Mouse (Mus musculus) layer of hippocampus, postnatal 14 days (tissue): Measurements from ENCODE around the gene Igfbp2. TPM values are rescaled to one million over a fixed set of nuclear protein-coding genes. Genes with fewer than 3 reads are reported as not detected.

Experiments used
- DNase-seq, 2 experiments: peaks; one replicate each; pipeline ENCODE4 v3.0.0; 2021 to 2022; ENCODE audit warnings: low spot score in 2 of 2, mixed read lengths in 1 of 2
- total RNA-seq, 2 experiments: library from RNA; stranded (reverse); gene quantifications; 2 replicates each; pipeline ENCODE4 v1.2.3; 2021

Gene Igfbp2
- total RNA-seq, 2 experiments from 2014 or later: 56.4 to 116 TPM

DNA sequence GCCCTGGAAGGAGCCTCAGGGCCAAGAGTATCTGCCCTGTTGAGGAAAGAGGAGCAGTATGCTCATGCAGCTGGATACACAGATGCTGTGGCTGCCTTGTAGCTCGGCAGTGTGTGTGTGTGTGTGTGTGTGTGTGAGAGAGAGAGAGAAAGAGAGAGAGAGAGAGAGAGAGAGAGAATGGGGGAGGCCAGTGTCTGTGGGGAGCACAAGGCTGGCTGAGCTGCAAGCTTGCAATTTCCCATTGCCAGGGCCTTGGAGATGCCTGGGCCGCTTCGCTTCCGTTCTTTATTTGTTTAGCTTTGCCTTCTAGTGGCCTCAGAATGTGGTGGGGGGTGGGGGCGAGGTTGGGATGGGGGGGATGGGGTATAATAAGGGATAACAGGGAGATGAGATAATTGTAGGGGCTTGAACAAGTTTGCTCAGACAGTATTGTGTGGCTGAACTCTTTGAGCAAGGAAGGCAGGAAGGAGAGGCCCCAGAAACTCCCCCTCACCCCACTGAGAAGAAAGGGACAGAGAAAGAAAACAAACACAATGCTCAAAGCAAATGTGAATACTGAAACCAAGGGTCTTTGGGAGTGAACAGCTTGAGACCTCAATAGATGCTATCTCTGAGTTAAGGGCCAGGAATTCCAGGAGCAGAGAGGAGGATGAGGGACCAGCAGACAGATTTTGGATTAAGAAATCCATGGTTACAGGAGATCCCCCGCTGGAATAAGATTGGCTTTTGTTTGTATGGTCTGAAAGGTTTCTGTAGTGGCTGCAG is 10.5 kb upstream of the Igfbp2 start:
- no peak for DNase-seq

DNA sequence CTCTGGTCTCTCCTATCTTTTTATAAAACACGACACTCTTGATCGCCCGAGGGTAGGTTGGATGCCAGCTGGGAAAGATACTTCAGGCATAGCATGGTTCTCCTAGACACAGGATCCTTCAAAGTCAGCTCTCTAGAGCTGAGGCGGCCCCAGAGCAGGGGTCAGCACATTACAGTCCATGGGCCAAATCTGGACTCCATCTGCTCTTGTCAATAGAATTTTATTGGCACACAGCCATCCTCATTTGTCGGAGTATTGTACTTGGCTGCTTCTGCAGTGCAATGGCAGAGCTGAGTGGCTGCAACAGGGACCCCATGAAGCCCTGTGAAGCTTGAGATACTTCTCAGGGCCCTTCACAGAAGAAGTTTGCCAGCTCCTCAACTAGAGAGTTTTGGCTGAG is 9.1 kb upstream of the Igfbp2 start:
- no peak for DNase-seq

DNA sequence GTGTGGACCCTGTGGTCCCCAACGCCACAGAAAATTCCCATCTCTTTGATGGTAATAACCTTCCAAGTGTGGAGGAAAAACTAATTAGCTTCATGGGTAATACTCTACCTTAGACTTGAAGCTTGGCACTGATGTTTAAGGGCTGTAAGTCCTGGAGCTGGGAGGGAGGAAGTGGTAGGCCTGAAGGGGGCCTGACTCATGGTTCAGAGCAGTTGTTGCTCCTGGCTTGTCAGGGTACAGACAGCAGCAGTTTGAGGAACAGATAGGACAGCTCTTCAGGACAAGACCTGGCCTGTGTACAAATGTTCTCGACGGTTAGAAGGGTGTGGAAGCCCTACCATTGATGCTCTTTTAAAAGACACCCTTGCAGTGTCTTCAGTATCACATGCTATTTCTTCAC is 8.7 kb upstream of the Igfbp2 start:
- DNase-seq: no peak

DNA sequence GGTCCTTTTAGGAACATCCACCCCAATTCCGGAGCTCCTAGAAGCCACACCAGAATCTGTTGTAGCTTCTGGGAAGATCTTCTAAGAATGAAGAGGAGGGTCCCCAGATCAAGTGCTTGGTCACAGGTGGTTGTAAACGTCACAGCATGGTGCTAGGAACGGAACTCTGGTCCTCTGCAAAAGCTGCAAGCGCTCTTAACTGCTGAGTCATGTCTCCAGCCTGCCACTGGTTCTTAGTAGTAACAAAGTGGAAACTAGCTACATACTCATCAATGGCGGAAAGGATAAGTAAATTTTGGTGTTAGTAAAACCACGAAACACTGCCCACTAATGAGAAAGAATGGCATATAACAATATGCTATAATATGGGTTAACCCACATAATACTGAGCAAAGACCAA is 4.3 kb upstream of the Igfbp2 start:
- DNase-seq: no peak

DNA sequence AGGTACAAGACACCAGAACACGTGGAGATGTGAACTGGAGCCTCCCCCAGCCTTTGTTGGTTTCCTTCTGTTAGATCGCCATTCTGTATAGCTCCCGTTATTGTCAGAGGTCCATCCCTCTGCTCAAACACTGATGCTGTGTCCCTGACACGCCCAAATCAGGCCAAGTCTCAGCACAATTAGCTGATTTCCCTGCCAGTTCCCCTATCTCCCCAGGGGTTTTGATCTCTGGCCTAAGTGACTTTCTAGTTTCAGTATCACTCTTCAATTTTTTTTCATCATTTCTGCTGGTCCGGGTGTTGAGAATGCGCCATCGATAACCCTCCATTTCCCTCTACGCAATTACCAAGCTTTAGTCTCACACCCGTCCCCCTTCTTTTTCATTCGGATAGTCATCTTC is 1.4 kb upstream of the Igfbp2 start:
- DNase-seq: no peak

DNA sequence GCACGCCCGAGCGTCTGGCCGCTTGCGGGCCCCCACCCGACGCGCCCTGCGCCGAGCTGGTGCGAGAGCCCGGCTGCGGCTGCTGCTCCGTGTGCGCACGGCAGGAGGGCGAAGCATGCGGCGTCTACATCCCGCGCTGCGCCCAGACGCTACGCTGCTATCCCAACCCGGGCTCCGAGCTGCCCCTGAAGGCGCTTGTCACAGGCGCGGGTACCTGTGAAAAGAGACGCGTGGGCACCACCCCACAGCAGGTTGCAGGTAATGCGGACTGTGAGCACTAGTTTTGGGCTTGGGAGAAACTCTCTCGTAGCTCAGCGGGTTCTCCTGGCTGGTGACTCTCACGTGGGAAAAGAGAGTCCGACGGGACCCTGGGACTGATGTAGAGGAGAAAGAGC is 401 bp downstream of the Igfbp2 start:
- DNase-seq: no peak

DNA sequence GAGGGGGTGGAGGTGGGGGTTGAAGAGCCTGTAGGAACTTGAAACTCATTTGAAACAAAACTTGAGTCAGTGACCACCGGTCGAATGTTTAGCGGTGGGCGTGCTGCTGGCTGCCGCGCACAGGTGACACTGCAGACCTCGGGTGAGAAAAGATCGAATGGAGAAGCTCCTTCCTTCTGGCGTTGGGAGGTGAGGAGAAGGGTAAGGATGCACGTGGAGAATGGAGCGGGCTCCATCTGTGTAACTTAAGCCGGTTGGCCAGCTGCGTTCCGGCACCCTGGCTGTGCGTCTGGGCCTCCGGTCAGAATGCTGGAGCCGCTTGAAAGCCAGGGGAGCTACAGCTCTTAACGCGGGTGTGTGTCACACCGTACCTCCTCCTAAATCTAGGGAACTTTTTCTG is 983 bp downstream of the Igfbp2 start:
- no peak for DNase-seq

DNA sequence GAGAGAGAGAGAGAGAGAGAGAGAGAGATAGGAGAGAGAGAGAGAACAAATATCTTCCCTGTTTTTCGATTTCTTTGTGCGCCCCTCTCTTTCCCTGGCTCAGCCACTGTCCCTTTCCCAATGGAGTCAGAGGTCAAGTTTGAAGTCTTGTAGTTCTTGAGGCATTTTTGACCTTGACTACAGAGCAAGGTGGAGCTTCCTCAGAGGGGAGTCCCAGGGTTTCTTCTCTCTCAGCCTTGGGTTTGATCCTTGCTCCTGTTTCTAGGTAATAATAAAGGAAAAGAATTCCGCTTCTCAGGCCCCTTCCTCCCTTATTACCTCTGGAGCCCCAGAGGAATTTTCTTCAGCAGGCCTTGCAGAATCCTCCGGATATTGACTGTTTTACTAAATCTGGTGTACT is 1.6 kb downstream of the Igfbp2 start:
- DNase-seq: no peak

DNA sequence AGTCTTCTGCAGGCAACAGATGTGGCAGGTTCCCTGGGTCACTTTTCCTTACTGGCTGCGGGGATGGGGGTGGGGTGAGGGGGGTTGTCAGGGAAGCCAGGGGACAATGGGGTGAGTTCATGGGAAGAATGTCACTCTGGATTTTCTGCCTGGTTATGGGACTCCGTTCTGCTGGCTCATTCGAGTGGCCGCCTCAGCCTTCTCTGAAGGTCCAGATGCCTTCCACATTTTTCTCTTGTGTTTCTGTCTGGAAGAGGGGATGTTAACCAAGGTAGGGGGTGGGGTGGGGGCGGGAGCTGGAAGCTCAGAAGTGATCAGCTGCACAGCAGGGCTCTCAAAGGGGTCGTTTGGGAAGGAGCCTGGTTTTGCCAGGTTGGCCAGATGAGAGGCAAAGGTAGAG is 2.1 kb downstream of the Igfbp2 start:
- DNase-seq: no peak

DNA sequence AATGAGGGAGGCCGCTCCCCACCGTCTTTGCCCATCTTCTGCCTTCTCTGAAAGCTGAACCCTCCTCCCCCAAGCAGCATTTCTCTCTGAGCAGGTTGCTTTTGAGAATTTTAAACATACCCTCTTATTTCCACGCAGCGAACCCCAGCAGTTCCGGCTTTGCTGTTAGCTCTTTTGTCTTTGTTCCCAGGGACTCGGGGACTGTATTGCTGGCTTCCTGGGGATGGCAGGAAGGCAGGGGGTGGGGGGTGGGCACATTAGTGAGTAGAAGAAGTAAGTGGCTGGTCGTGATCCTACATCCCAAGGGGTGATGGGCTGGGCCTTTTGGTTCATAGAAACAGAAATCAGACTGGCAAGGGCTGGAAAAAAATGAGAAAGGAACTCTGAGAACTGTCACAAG is 2.6 kb downstream of the Igfbp2 start:
- DNase-seq: no peak

DNA sequence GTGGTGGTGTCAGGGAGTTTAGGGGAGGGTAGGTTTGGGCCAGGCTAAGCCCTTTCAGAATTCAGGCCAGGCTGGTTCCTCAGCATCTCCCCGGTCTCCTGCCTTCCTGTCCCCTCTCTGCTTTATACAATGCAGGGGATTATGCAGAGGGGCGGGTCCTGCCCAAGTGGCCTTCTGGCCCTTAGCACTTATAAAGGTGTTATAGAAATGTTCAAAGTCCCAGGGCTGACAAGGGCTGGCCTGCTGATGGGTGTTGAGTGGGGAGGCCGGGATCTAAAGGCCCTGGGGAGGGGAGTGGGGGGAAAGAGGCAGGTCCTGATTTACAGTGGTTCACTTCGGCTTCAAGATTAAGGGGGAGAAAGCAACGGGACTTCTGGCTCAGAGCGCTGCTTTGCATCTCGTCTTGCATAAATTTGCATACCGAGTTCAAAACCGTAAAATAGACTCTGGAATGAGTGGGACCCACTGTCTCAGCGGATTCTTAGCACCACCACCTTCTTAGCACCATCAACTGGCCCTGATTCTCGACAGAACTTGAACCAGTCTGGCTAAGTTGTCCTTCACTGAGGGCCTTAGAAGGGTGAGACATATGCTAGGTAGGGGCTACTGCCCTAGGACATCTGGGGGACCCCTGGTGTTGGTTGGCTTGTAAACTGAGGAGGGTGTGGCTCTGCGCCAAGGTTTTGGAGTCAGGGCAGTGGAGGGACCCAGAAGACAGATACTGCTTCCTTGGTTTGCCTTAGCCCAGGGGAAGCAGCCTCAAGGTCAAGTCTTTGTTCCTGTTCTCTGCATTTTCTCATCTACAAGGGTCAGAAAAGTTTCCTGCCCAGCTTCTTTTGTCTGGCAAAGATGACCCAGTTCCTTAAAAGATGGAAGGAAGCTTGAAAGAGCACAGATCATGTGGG is 3.4 kb downstream of the Igfbp2 start:
- no peak for DNase-seq

DNA sequence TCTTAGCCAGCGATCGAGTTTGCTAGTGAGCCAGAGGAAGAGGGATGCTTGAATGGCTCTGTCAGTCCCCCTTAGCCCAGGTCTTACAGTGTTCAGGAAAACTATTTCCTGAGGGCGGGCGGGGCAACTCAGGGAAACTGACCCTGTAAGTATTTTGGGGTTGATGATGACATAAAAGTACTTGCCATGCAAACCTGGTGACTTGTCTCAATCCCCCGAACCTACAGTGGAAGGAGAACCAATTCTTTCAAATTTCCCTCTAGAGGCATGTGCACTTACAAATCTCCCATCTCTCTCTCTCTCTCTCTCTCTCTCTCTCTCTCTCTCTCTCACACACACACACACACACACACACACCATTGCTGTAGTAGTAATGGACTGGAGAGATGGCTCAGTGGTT is 4.5 kb downstream of the Igfbp2 start:
- no peak for DNase-seq

DNA sequence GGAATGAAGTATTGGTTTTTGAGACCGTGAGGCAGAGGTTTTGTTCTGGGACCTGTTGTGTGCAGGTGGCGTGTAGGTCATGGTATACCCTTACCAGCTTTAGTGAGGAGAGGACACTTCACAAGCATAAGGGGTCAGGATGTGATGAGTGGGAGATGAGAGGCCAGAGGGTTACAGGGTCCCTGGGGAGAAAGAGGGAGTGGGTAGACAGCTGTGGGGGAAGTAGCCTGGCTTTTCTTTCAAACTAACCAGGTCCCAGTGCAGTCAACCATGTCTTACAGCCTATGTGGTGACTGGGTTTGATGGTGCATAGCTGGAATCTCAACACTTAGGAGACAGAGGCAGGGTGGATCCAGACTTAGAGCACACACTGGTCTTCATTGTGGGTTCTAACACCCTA is 6.2 kb downstream of the Igfbp2 start:
- DNase-seq: no peak

DNA sequence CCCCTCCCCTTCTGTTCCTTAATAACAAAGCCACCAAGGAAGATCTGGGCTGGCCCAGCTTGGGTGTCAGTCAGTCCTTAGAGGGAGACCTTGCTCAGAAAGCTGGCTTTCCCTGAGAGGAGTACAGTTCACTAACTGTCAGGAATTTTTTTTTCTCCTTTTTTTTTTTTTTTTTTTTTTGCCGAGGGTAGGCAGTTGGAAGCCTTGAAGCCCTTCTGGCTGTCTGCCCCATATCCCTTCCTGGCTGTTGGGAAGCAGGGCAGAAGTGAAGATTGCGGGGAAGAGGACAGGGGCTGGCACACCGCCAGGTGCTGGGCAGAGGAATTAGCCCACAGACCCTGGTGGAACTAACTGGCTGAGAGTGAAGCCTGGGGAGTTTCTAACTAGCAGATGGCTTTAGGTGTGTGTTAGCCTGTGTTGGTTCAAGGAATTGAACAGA is 8.4 kb downstream of the Igfbp2 start:
- no peak for DNase-seq

DNA sequence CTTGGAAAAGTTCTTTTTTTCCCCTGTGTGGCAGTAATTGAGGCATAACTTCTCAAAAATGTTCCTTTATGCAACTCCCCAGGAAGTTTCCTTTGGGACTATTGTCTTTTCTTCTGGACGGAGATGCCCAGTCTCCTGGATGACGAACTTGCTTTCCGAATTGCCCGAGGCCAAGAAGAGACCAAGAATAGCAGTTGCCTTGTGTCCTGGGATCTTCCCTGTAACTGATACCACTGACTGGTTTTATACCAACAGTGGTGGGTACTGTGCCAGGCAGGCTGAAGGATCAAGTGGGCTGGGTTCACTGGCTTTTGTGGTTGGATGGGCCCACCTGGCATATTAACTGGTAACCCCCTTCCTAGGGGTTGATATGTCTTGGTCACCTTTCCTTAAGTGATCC is 9.3 kb downstream of the Igfbp2 start:
- DNase-seq: no peak

DNA sequence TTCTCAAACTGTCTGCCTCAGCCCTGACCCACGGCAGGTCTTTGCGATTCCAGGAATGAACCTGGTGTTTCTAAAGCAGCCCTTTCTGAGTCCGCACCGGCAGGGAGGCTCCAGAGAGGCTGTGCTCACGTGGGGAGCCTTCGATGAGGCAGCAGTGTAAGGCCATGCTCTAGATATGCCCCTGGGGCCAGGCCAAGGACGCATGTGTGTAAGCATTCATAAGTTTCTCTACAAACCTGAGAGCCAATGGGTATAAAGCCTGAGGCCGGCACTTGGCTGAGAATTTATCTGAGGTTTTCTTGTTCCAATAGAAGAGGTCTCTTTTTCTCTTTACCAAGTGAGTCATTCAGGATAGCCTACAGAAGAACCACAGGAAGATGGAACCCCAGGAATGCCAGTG is 15.1 kb downstream of the Igfbp2 start:
- no peak for DNase-seq

DNA sequence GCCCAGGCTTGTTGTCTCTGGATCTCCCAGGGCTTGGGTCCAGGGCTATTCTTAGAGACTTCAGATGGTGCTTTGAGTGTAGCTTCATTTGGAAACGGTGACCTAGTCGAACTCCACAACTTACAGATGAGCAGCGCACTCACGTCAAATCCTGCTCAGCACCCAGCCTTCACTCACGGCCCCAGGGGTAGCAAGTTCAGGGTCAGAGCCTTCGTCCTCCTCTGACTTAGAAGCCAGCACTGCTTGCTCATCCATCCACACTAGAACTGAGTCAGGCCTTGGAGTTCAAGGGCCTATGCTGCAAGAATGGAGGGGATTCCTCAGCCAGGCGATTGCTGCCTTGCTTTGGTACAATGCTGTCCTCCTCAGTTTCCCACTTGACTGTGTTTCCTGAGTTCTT is 15.5 kb downstream of the Igfbp2 start:
- no peak for DNase-seq

DNA sequence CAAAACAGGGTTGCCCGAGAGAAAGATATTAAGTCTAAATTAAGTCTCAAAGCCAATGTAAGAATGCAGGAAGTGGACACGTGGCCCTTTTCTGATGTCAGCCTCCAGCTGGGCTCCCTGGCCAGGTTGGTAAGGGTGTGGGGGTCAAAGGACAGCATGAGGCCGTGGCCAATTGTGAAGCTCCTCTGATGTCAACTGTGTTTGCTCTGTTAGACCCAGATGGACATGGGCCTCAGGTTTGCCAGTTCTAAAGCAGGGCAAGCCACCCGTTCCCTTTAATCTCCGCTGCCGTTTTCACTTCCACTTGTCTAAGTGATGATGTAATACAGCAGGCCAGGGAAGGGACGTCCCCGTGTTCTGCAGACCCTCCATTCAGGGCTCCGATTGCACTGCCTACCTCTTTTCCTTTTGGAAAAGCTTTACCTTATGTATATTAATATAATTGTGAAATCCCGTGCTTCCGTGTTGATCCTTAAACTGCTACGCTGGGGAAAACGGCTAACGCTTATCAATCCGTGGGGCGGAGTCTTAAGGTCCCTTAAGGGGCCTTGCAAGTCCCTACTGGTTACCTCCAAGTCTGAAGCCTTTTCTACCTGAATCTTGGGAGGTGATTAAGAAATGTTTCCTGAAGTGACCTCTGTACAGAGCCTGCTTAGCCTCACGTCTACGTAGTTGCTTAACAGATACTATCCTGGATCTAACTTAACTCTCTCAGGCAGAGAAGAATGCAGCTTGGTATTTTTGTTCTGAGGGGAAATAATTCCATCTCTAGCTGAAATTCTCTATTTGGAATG is 18.6 kb downstream of the Igfbp2 start:
- no peak for DNase-seq

DNA sequence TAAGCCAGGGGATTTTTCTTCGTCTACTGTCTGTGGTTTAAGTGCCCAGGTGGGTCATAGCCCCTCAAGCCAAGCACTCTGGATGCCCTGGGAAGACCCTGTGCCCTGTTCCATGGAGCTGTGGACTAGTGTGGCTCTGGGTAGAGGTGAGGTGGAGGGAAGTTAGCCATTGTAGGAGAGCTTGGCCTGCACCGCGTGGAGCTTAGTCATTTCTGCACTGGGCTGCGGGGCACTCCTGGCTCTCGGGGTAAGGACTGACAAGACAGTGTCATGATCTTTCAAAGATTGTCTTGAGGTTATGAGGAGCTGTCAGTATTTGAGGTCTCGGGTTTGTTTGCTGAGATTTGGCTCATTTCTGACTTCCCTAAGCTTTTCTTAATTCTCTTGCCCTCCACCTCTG is 20.4 kb downstream of the Igfbp2 start:
- DNase-seq: no peak

DNA sequence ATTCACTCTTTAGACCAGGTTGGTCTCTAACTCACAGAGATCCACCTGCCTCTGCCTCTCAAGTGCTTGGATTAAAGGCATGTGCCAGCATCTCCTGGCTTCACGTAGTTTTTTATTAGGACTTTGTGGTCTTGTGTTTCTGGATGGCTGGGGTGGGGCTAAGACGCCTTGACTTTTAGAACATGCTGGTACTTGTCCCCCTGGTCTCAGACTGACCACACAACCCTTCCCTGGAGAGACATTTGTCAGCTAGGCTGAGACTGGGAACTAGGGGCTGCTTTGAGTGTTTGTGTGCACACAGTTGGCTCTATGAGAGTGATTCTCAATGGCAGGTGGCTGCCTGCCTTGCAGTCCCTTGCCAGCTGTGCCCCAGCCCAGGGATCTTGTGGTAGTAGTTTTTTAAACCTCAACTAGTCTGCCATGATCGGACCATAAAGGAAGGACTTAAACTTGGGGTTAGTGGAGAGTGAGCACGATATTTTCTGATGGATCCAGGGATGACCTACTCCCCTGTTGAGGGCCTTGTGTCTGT is 23.6 kb downstream of the Igfbp2 start:
- no peak for DNase-seq

DNA sequence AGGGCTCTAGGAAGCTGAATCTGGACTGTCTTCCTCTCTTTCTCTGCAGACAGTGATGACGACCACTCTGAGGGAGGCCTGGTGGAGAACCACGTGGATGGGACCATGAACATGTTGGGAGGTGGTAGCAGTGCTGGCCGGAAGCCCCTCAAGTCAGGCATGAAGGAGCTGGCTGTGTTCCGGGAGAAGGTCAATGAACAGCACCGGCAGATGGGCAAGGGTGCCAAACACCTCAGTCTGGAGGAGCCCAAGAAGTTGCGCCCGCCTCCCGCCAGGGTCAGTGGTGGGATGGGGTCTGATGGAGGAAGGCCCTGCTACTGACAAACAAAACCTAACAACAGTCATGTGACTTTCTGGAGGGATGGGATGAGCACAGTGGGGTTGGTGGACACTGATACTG is 24.7 kb downstream of the Igfbp2 start:
- no peak for DNase-seq

DNA sequence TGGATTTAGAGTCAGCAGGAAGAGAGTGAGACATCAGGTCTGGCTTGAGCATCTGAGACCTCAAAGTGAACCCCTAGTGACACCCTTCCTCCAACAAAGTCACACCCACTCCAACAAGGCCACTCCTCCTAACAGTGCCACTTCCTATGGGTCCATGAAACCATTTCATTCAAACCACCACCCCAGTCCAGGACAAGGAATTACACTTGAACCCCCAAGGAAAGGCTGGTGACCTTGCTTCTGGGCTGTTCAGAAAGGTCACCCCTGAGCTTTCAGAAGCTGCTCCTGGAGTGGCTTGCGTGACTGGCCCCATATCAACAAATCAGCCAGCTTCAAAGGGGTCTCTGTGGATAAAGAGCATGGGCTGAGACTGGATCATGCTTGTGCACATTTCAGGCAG is 29.5 kb downstream of the Igfbp2 start:
- no peak for DNase-seq
